Mouse (Mus musculus) right cerebral cortex, adult 2 months (tissue): Measurements from ENCODE around the gene Tmem110.
A peak's percentile ranks its signal among the peaks of the same experiment; 100 is the strongest.

Source experiments
- DNase-seq, 2 experiments: peaks; one replicate each; pipeline ENCODE4 v3.0.0; 2021 to 2022; ENCODE audit warnings: low spot score in 2 of 2

The Tmem110 gene

GRCm38 (mm10) chr14:30903036-30903435 lies 77.6 kb downstream of the Tmem110 start:
- DNase-seq = no peak

GRCm38 (mm10) chr14:30904307-30904706 lies 78.9 kb downstream of the Tmem110 start:
- no peak for DNase-seq

DNA sequence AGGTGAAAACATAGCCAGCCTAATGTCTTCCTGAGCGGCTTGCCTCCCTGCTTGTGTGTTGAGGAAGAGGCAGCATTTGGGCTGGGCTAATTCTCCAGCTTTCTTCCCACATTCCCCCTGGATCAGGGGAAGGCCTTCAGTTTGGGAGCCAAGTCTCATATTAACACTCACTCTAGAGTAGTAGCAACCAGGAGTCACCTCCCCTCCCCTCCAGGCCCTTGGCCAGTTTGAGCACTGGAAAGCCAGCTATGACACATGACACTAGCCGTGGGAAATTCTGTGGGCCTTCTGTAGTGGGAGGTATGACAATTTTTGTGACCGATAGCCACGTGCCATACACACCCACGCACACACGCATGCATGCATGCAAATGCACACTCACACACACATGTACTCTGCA lies 80.6 kb downstream of the Tmem110 start:
- no peak for DNase-seq

GRCm38 (mm10) chr14:30907814-30908265 lies 82.5 kb downstream of the Tmem110 start:
- no peak for DNase-seq

GRCm38 (mm10) chr14:30911141-30911540 lies 85.8 kb downstream of the Tmem110 start:
- DNase-seq = no peak

GRCm38 (mm10) chr14:30912641-30913040 lies 87.3 kb downstream of the Tmem110 start:
- DNase-seq = no peak

- no peak for DNase-seq
These were observed 88.0 kb downstream of the Tmem110 start for GRCm38 (mm10) chr14:30913404-30913803.

DNA sequence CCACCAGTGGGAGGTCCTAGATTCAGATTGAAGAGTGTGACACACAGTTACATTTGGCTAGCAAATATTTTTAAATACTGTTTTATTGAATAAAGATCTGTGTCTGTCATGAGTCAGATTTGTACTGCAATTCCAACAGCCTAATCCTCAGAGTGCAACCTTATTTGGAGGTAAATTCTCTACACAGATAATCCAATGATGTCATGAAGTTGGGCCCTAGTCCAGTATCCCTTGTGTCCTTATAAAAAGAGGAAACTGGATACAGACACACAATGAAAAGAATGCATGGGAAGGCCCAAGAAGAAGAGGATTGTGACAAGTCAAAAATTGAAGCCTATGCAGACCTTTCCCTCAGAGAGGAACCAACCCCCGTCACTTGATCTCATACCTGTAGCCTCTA lies 91.1 kb downstream of the Tmem110 start:
- no peak for DNase-seq

DNA sequence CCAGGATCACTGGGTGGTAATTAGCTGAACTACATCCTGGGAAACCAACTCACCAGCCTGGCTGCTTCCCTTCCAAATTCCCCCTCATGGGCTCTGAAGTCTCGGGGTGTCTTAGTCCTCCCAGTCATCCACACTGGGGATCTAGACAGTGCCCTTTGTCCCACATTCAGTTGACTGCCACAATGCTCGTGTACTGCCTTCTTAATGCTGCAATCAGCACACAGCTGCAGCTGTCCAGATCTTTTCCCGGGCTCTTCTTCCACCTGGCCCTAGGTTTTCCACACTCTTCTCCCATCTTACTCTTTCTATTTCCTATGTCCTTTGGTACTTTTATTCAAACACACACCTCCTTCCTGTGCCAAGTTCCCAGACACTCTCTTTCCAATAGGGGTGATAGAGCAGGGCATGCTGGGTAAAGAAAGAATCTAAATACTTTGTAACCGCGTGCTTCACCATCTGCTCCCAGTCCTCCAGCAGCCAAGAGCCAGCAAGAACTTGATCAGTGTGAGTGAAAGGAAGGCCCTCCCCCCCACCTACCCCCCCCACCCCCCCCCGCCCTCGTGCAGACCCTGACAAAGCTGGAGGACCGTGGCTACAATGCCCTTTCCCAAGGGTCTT lies 96.8 kb downstream of the Tmem110 start:
- no peak for DNase-seq

DNA sequence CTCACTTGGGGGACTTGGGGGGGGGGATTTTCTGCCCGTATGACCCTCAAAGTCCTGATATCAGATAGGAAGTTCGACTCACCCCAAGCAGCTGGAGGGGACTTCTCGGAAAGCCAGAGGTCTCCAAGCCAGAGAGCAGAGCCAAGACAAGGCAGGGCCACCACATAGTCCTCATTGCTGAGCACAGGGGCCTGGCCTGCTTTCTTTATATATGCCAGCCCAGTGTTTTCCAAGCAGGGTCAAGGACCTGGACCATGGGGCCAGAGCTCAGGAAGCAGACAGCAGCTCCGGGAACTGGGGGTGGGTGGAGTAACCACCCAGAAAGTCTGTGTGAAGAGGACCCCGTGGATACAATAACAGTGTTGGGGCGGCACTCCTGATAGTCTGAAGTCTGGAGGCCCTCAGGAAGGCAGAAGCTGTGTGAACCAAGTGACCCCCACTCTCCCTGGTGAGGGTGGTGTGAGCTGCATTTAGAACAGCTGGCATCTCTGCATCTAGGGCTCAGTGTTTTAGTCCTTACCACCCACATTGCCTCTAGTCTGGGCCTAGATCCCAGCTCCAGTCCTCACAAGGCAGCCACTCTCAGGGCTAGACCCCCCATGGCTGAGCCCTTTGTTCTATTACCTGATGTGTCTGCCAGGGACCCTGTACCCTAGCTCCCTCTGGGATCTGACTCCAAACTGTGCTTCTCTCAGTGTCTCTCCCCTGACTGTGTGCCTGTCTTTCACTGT lies 98.2 kb downstream of the Tmem110 start, which contains the start of gene Itih3:
Gene Itih3 (minus strand): TSS at position 386 of the 731 bp plus-strand sequence.
- peak; percentile 9 to 39 for DNase-seq

GRCm38 (mm10) chr14:30925492-30925891 lies 100.1 kb downstream of the Tmem110 start:
- DNase-seq = no peak
